Mouse (Mus musculus): ENCODE data around the gene Pp2d1.
"Not testable (repeated sequence)": the region's sequence is repeated elsewhere in the genome, so short reads cannot be mapped to it uniquely, and the experiment has no call there.

The Pp2d1 gene

DNA sequence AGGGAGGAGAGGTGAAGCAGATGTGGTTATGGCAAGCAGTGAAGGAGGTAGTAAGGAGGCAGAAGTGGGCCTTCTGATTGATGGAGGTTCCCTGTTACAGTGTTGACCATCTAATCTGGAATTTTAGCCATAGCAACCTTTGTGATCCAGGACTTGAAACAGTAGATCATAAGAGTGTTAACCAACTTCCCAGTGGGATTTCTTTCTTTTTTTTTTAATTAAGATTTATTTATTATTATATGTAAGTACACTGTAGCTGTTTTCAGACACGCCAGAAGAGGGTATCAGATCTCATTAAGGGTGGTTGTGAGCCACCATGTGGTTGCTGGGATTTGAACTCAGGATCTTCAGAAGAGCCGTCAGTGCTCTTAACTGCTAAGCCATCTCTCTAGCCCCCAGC, at the start of gene Pp2d1:
TSS of gene Pp2d1 (minus strand) at position 101 of the 400 bp plus-strand sequence.
- not testable (repeated sequence) for DNase-seq (ENCODE audit: low read depth)

GRCm38 (mm10) chr17:53588097-53588855, 49.0 kb upstream of the Pp2d1 start:
- DNase-seq (ENCODE audit: low read depth): no peak

DNA sequence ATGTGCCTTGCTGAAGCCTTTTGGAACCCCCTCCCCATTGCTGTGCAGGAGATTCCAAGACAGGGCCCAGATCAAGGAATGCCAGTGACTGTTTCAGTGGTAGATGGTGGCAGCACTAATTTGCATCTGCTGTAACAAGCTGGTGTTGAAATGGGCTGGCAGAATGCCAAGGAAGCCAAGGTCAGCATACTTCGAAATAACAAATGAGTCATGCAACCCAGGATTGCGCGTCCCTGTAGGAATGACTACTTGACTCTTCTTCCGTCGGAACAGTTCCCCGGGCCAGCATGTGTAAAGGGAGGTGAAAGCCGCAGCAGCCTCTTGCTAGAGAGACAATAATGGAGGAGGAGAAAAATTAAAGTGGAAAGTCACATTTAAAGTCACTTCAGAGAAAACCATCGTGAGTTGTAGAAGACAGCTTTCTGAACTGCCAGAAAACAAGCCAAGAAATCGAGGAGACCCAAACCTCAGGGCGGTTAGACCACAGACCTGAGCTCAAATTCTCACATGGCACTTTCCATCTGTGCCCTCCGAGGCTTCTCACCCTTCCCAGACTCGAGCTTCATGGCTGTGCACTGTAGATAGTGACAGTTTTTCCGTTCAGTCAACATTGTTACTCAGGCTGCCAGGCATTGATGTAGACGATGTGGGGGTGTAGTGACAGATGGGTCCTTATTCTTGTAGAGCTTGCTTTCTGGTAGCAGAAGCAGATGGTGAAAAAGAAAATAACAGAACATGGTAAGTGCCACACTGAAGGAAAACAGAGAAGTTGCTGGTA, 48.0 kb upstream of the Pp2d1 start:
- DNase-seq (ENCODE audit: low read depth): peak; percentile 87

DNA sequence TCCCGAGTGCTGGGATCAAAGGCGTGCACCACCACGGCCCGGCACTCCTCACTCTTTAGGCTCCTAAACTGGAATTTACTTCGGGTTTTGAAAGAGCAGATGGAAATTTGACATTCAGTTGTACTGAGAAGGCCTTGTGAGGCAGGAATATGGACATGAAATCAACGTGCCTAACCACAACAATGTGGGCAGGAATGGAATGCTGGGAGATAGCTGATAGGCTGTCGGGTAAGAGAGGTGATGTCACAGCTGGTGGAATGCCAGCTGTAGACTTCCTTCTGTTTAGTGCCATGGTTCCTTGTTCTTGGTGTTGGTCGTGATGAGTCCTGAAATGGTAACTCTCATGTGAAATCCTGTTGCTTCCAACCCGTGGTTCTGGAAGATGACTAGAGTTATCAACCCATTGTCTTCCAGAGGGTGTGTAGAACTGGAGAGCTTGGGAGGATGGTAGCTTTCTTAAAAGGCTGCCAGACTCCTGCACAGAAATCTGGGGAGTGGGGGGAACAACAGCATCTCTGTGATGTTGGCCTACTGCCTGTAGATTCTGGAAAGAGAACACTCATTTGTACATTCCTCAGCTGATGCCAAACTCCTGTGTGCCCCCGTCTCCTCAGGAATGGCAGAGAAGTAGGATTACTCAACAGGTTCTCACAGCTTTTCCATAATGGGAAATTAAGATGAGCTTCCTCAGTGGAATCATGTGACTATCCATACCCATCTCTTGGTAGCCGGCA, 44.8 kb upstream of the Pp2d1 start:
- no peak for DNase-seq (ENCODE audit: low read depth)

DNA sequence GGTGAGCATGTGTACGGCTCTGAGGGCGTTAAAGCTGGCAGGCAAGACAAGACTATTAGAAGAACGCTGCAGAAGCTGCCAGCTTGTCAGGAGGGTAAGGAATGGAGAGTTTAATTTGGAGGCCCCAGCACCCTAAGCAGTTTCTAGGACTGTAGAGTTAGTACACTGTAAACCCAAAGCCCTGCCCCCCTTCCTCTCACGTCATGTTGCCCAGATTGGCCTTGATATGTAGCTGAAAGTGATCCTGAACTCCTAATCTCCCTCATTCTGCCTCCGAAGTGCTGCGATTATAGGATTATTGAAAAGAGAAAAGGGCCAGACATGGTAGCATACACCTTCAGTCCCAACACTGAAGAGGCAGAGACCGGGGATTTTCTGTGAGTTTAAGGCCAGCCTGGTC, 43.6 kb upstream of the Pp2d1 start:
- DNase-seq (ENCODE audit: low read depth): no peak

- DNase-seq (ENCODE audit: low read depth): no peak
These were observed 42.9 kb upstream of the Pp2d1 start for GRCm38 (mm10) chr17:53582026-53582585.

GRCm38 (mm10) chr17:53580237-53580636, 41.0 kb upstream of the Pp2d1 start:
- DNase-seq (ENCODE audit: low read depth): no peak

GRCm38 (mm10) chr17:53579612-53580011, 40.4 kb upstream of the Pp2d1 start:
- no peak for DNase-seq (ENCODE audit: low read depth)

- DNase-seq (ENCODE audit: low read depth): no peak
These were observed 39.5 kb upstream of the Pp2d1 start for GRCm38 (mm10) chr17:53578776-53579175.

DNA sequence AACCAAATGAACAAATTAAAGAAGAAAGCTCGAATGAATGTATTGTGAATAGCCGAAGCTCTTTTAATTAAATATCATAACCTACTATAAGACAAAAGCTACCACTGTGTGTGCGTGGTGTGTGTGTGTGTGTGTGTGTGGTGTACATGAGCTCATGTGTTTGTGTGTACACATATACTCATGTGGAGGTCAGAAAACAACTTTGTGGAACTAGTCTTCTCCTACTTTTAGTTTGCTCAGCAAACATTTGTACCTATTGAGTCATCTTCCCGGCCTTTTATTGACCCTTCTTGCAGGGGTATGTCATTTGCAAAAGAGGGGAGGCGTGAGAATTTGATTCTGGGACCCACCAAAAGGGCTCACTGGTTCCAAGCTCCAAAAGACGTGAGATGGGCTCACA, 39.0 kb upstream of the Pp2d1 start:
- no peak for DNase-seq (ENCODE audit: low read depth)

DNA sequence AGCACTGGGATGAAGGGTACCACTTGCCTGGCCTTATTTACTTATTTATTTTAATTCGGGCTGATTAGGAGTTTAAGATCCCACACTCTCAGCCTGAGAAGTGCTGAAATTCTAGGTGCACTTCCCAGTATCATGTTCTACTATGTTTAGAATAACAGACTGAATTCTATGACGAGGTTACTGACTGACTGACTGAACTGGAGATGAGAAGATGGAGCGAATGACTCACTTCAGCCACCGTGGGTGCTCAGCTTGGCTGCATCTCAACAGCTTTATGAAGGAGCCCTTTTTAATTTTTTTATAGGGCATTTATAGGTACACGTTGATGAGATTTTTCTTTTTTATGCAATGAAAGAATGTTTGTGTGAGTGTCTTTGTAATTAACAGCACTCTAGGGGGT, 38.5 kb upstream of the Pp2d1 start:
- DNase-seq (ENCODE audit: low read depth): no peak

DNA sequence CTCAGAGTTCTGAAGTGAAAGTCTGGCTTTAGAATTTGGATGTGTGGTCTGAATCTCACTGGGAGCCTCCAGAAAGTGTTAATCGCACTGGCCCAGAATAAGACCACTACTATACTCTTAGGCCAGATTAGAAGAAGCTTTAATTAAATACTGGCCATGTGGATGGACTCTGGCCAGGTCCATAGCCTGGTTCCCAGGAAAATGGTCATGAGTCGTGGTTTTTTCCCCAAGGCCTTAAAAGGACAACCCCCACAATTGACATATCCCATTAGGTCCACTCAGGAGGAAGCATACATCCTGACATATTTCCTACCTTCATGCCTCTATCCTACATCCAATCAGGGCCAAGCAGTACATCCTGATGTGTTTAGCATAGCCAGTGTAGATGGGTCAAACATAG, 37.9 kb upstream of the Pp2d1 start:
- no peak for DNase-seq (ENCODE audit: low read depth)

- no peak for DNase-seq (ENCODE audit: low read depth)
These were observed 33.8 kb upstream of the Pp2d1 start for GRCm38 (mm10) chr17:53573019-53573556.

DNA sequence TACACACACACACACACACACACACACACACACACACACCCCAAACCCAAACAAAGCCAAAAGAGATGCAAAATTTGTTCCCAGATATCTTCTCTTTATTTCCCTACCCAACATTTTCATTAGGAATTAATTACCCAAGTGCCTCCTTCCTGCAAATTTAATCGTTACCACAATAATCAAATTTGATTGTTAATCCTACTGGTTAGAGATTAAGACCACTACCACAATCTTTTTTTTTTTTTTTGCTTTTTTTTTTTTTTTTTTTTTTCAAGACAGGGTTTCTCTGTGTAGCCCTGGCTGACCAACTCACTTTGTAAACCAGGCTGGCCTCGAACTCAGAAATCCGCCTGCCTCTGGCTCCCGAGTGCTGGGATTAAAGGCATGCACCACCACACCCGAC, 31.7 kb upstream of the Pp2d1 start:
- DNase-seq (ENCODE audit: low read depth): not testable (repeated sequence)

DNA sequence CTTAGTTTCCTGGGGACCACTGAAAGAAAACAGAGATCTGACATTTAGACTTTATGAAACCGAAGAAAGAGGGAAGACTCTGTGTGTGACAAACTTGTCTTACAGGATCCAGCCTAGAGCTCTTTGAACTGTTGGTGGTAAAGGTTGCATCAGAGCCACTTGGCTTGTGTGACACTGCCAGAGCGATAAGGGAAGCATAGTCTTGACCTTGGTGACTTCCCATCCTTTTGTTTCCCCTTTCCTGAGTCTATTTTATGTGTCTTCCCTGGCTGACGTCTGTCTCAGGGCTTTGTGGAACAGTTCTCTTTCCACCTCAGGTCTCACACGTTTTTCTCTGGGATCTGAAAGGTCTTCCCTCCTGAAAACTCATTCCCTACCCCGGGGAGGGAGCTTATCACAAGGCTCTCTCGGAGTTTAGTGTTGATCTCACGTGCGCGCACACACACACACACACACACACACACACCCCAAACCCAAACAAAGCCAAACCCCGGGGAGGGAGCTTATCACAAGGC, 31.2 kb upstream of the Pp2d1 start:
- DNase-seq (ENCODE audit: low read depth): no peak

- no peak for DNase-seq (ENCODE audit: low read depth)
These were observed 30.6 kb upstream of the Pp2d1 start for GRCm38 (mm10) chr17:53569829-53570228.

- no peak for DNase-seq (ENCODE audit: low read depth)
These were observed 29.6 kb upstream of the Pp2d1 start for GRCm38 (mm10) chr17:53568734-53569386.

- DNase-seq (ENCODE audit: low read depth): peak; percentile 79
These were observed 28.9 kb upstream of the Pp2d1 start for GRCm38 (mm10) chr17:53568118-53568517.

DNA sequence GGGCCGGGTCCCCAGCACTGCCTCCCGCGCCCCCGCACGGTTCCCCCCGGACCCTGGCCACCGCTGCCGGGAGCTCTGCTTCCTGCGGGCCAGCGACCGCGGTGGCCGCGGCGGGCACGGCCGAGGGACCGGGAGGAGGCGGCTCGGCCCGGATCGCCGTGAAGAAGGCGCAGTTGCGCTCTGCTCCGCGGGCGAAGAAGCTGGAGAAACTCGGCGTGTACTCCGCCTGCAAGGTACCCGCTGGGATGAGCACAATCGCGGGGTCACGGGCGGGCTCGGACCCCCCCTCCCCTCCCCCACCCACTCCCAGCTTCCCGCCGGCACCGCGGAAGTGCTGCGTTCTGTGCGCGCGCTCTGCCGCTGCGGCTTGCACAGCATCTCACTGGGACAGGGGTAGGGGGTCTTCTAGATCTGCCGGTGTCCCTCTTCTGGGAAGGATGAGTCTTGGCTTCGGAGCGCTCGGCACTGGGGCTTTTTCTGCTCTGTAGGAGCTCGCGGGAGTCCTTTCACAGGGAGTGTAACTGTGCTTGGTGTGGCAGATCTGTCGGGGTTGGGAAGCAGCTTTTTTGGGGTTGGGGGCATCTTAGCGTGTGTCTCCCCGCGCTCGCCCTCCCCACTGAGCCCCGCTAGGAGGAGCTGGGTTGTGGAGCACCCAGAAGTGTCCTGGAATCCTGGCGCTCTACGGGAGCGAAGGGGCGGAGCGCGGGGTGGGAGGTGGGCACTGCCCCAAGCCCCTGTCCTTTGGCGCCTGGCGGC, 28.3 kb upstream of the Pp2d1 start:
- no peak for DNase-seq (ENCODE audit: low read depth)

DNA sequence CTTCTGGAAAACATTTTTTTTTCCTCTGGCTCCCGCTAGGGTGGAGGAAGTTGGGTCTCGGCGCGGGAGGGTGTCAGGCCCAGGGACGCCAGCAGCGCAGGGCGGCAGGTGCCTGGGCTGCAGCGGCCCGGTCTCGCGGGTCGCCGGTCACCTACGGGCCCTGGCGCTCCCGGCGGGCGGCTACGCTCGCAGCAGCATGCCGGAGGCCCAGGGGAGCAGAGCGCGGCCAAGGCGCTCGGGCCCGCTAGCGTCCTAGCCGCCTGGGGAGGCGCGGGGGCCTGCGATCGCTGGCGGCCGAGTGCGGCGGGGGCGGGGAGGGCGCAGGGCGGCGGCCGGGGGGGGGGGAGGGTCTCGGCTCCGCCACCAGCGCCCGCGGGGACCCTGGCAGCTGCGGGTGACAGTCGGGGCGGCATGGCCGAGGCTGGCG, 27.7 kb upstream of the Pp2d1 start:
- DNase-seq (ENCODE audit: low read depth): no peak
